14 mouse cellular contexts compared by ENCODE assay signal in the genomic region with DNA sequence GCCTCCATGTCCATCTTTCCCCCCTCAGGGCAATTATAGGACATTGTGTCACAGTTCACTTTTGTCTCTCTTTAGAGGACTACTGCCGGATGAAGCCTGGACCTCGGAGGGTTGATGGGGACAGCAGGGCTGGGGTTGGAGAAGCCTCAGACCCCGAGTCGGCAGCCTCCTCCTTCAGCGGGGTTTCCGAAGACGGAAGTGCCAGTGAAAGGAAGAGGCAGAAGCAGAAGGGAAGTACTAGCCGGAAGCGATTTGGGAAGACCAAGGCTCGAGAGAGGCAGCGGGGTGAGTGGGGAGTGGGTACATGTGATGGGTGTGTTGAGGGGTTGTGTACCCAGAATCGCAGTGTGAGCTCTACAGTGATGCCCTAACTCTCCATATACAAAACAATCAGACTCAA. TPM values are rescaled to one million over a fixed set of nuclear protein-coding genes. Genes with fewer than 3 reads are reported as not detected.
DNase-seq lines count a peak whose midpoint lies in the region; ATAC-seq and TF ChIP-seq lines count a peak whose summit lies in the region.
"Had no signal": no experiment of that assay in that cellular context is flagged by ENCODE, and none has a peak within 500 bp of the region (broad histone marks: within the 10 kb centered on the region; RNA-seq: fewer than 3 reads in every experiment).

No protein-coding gene starts in this region.

- H3K9ac ChIP-seq in midbrain, embryonic 11.5 days (ENCODE audit: low read length): no peak overlapping the region
- H3K9ac ChIP-seq in hindbrain, embryonic 13.5 days: peak overlapping the region; percentile 89; the same call in 1 of the 2 replicates
- H3K9ac ChIP-seq in midbrain, embryonic 16.5 days (ENCODE audit: low read depth, low read length): peak overlapping the region; percentile 84

- no peak for TF ChIP-seq CTCF in lung, adult 2 months (IDR thresholded peaks at IDR 0.05; ENCODE audit: insufficient read depth, low read length)

- 94% methylated on average over 12 of the region's 12 CpGs for WGBS in midbrain, embryonic 10.5 days
- WGBS in midbrain, embryonic 11.5 days: 93% methylated on average over 12 of the region's 12 CpGs
- 93% methylated on average over 12 of the region's 12 CpGs for WGBS in hindbrain, embryonic 13.5 days
- WGBS in midbrain, embryonic 16.5 days: 88% methylated on average over 12 of the region's 12 CpGs
- WGBS in lung, adult 2 months: 83% methylated on average over 12 of the region's 12 CpGs

- no peak overlapping the region for H3K4me2 ChIP-seq in midbrain, embryonic 11.5 days
- H3K4me2 ChIP-seq in hindbrain, embryonic 13.5 days: no peak overlapping the region; the same call in 1 of the 2 replicates
- H3K4me2 ChIP-seq in midbrain, embryonic 16.5 days (ENCODE audit: low read length): no peak overlapping the region

- intact Hi-C loops in heart, postnatal 25 days (cut with DNase I): no loop called here

- TF ChIP-seq POLR2A in lung, adult 2 months (IDR thresholded peaks at IDR 0.05; ENCODE audit: borderline replicate concordance, extremely low read depth, low read depth, low read length): no peak

- peak overlapping the region; percentile 74 for H3K4me3 ChIP-seq in midbrain, embryonic 10.5 days
- H3K4me3 ChIP-seq in midbrain, embryonic 11.5 days (ENCODE audit: low read depth, low read length): no peak overlapping the region
- H3K4me3 ChIP-seq in hindbrain, embryonic 13.5 days: no peak overlapping the region
- H3K4me3 ChIP-seq in midbrain, embryonic 16.5 days (ENCODE audit: low read depth, low read length): no peak overlapping the region
- no peak overlapping the region for H3K4me3 ChIP-seq in lung, adult 2 months (replicated peaks; ENCODE audit: extremely low read depth, low read depth, low read length)

- DNase-seq in heart, adult 11 months: peak; percentile 94
- no peak for DNase-seq in heart, postnatal 25 days (ENCODE audit: low spot score)
- no peak for DNase-seq in midbrain, embryonic 10.5 days (ENCODE audit: low spot score)
- no peak for DNase-seq in midbrain, embryonic 11.5 days (ENCODE audit: low spot score, missing footprints)
- DNase-seq in lung, adult 2 months: no peak

- H3K4me1 ChIP-seq in midbrain, embryonic 10.5 days: peaks cover 46% of the 10 kb centered on the region
- H3K4me1 ChIP-seq in midbrain, embryonic 11.5 days (ENCODE audit: control insufficient read depth, insufficient read depth, low read length): peaks cover 27% of the 10 kb centered on the region
- peaks cover 61% of the 10 kb centered on the region for H3K4me1 ChIP-seq in hindbrain, embryonic 13.5 days (replicated peaks)
- H3K4me1 ChIP-seq in midbrain, embryonic 16.5 days (ENCODE audit: control insufficient read depth, insufficient read depth, low read length): peaks cover 60% of the 10 kb centered on the region
- peaks cover 4% of the 10 kb centered on the region for H3K4me1 ChIP-seq in lung, adult 2 months (ENCODE audit: control insufficient read depth, insufficient read depth, low read length)

- 0 out of 2 replicates have a peak overlapping the region, but pooled peaks have one; percentile 97 for H3K27ac ChIP-seq in midbrain, embryonic 10.5 days (replicated peaks)
- no peak overlapping the region for H3K27ac ChIP-seq in midbrain, embryonic 11.5 days (ENCODE audit: low read depth, low read length)
- H3K27ac ChIP-seq in hindbrain, embryonic 13.5 days: peak overlapping the region; percentile 99
- peak overlapping the region; percentile 99 for H3K27ac ChIP-seq in midbrain, embryonic 16.5 days (ENCODE audit: low read length)

- H3K36me3 ChIP-seq in midbrain, embryonic 10.5 days: peaks cover 4% of the 10 kb centered on the region
- H3K36me3 ChIP-seq in midbrain, embryonic 11.5 days (ENCODE audit: control insufficient read depth, insufficient read depth, low read length): no peaks in the 10 kb centered on the region
- H3K36me3 ChIP-seq in hindbrain, embryonic 13.5 days: no peaks in the 10 kb centered on the region
- H3K36me3 ChIP-seq in midbrain, embryonic 16.5 days (ENCODE audit: control insufficient read depth, insufficient read depth, low read length): no peaks in the 10 kb centered on the region
- H3K36me3 ChIP-seq: embryonic facial prominence, embryonic 12.5 days had no signal

- ATAC-seq in midbrain, embryonic 11.5 days (ENCODE audit: low FRiP score): no peak
- ATAC-seq in hindbrain, embryonic 13.5 days (ENCODE audit: low FRiP score): no peak
- ATAC-seq in midbrain, embryonic 16.5 days: no peak
- no peak for ATAC-seq in activated CD4-positive, CD25-positive, alpha-beta regulatory T cell, adult 4 months

- no peaks in the 10 kb centered on the region for H3K9me3 ChIP-seq in midbrain, embryonic 10.5 days (replicated peaks)
- no peaks in the 10 kb centered on the region for H3K9me3 ChIP-seq in midbrain, embryonic 11.5 days (ENCODE audit: control insufficient read depth, low read length)
- no peaks in the 10 kb centered on the region for H3K9me3 ChIP-seq in hindbrain, embryonic 13.5 days
- no peaks in the 10 kb centered on the region for H3K9me3 ChIP-seq in midbrain, embryonic 16.5 days (replicated peaks; ENCODE audit: control insufficient read depth, low read length, poor library complexity, severe bottlenecking)
- H3K9me3 ChIP-seq: embryonic facial prominence, embryonic 12.5 days had no signal

- H3K27me3 ChIP-seq in midbrain, embryonic 10.5 days (ENCODE audit: low read depth, poor library complexity, severe bottlenecking): peaks cover 52% of the 10 kb centered on the region
- H3K27me3 ChIP-seq in midbrain, embryonic 11.5 days (ENCODE audit: control insufficient read depth, insufficient read depth, low read length): peaks cover 43% of the 10 kb centered on the region
- peaks cover 46% of the 10 kb centered on the region for H3K27me3 ChIP-seq in hindbrain, embryonic 13.5 days
- peaks cover 13% of the 10 kb centered on the region for H3K27me3 ChIP-seq in midbrain, embryonic 16.5 days (ENCODE audit: control insufficient read depth, insufficient read depth, low read depth, low read length)

RNA-seq across cellular contexts. Expression of a gene that starts 2.5 kb away (rescaled TPM):
- total RNA-seq in heart, postnatal 25 days (2021): 10 to 100 TPM; 66.9 to 71.1 TPM
- polyA plus RNA-seq in midbrain, embryonic 10.5 days (2016; fragmentation: Nextera tagmentation; extraction: Ambion mirVana): 176 and 180 TPM in 2 replicates
- 151 and 159 TPM in 2 replicates for polyA plus RNA-seq in midbrain, embryonic 11.5 days (2014; fragmentation: Nextera tagmentation; extraction: Ambion mirVana)
- polyA plus RNA-seq in hindbrain, embryonic 13.5 days (2015; fragmentation: Nextera tagmentation; extraction: Ambion mirVana): 112 and 114 TPM in 2 replicates
- polyA plus RNA-seq in midbrain, embryonic 16.5 days (2015; fragmentation: Nextera tagmentation; extraction: Ambion mirVana): 96.7 and 103 TPM in 2 replicates
- 10 to 100 TPM; 24.2 to 30.1 TPM for polyA plus RNA-seq in activated CD4-positive, CD25-positive, alpha-beta regulatory T cell, adult 4 months (2017; shearing (Covaris generic))
- 145 and 189 TPM in 2 replicates for polyA plus RNA-seq in lung, adult 2 months (2012; rRNA removed)

RNA-seq across cellular contexts. Expression of a gene that starts 8.1 kb away (rescaled TPM):
- total RNA-seq in heart, postnatal 25 days (2021): 1 to 10 TPM; 5.6 to 5.8 TPM
- 41.2 and 51.2 TPM in 2 replicates for polyA plus RNA-seq in midbrain, embryonic 10.5 days (2016; fragmentation: Nextera tagmentation; extraction: Ambion mirVana)
- 34.1 and 47.6 TPM in 2 replicates for polyA plus RNA-seq in midbrain, embryonic 11.5 days (2014; fragmentation: Nextera tagmentation; extraction: Ambion mirVana)
- polyA plus RNA-seq in hindbrain, embryonic 13.5 days (2015; fragmentation: Nextera tagmentation; extraction: Ambion mirVana): 67.2 and 69.7 TPM in 2 replicates
- 101 and 117 TPM in 2 replicates for polyA plus RNA-seq in midbrain, embryonic 16.5 days (2015; fragmentation: Nextera tagmentation; extraction: Ambion mirVana)
- 1 to 10 TPM; 1.2 to 2.8 TPM for polyA plus RNA-seq in activated CD4-positive, CD25-positive, alpha-beta regulatory T cell, adult 4 months (2017; shearing (Covaris generic))
- 36.0 and 37.9 TPM in 2 replicates for polyA plus RNA-seq in lung, adult 2 months (2012; rRNA removed)
- total RNA-seq: monocyte, adult 5-6 weeks had no signal

RNA-seq across cellular contexts. Expression of a gene that starts 20.6 kb away (rescaled TPM):
- total RNA-seq in heart, postnatal 25 days (2021): 100 to 1,000 TPM; 178 to 187 TPM
- polyA plus RNA-seq in midbrain, embryonic 10.5 days (2016; fragmentation: Nextera tagmentation; extraction: Ambion mirVana): 56.1 and 60.7 TPM in 2 replicates
- 47.8 and 56.2 TPM in 2 replicates for polyA plus RNA-seq in midbrain, embryonic 11.5 days (2014; fragmentation: Nextera tagmentation; extraction: Ambion mirVana)
- 83.8 and 85.6 TPM in 2 replicates for polyA plus RNA-seq in hindbrain, embryonic 13.5 days (2015; fragmentation: Nextera tagmentation; extraction: Ambion mirVana)
- 107 and 120 TPM in 2 replicates for polyA plus RNA-seq in midbrain, embryonic 16.5 days (2015; fragmentation: Nextera tagmentation; extraction: Ambion mirVana)
- polyA plus RNA-seq in activated CD4-positive, CD25-positive, alpha-beta regulatory T cell, adult 4 months (2017; shearing (Covaris generic)): 1 to 10 TPM; 7.0 to 8.3 TPM
- 151 and 160 TPM in 2 replicates for polyA plus RNA-seq in lung, adult 2 months (2012; rRNA removed)

RNA-seq across cellular contexts. Expression of a gene that starts 21.2 kb away (rescaled TPM):
- 1 to 10 TPM; 5.3 to 6.1 TPM for total RNA-seq in heart, postnatal 25 days (2021)
- 2.8 and 4.2 TPM in 2 replicates for polyA plus RNA-seq in midbrain, embryonic 10.5 days (2016; fragmentation: Nextera tagmentation; extraction: Ambion mirVana)
- 3.3 and 3.6 TPM in 2 replicates for polyA plus RNA-seq in midbrain, embryonic 11.5 days (2014; fragmentation: Nextera tagmentation; extraction: Ambion mirVana)
- 7.8 and 9.8 TPM in 2 replicates for polyA plus RNA-seq in hindbrain, embryonic 13.5 days (2015; fragmentation: Nextera tagmentation; extraction: Ambion mirVana)
- 10.5 and 10.8 TPM in 2 replicates for polyA plus RNA-seq in midbrain, embryonic 16.5 days (2015; fragmentation: Nextera tagmentation; extraction: Ambion mirVana)
- polyA plus RNA-seq in activated CD4-positive, CD25-positive, alpha-beta regulatory T cell, adult 4 months (2017; shearing (Covaris generic)): 1 to 10 TPM; 2.5 to 3.1 TPM
- polyA plus RNA-seq in lung, adult 2 months (2012; rRNA removed): 5.2 and 6.9 TPM in 2 replicates

RNA-seq across cellular contexts. Expression of a gene that starts 25.5 kb away (rescaled TPM):
- not detected for total RNA-seq in heart, postnatal 25 days (2021)
- polyA plus RNA-seq in midbrain, embryonic 10.5 days (2016; fragmentation: Nextera tagmentation; extraction: Ambion mirVana): not detected in 2 replicates
- polyA plus RNA-seq in midbrain, embryonic 11.5 days (2014; fragmentation: Nextera tagmentation; extraction: Ambion mirVana): 0.33 TPM in 1 of 2 replicates, not detected in the other
- not detected in 2 replicates for polyA plus RNA-seq in hindbrain, embryonic 13.5 days (2015; fragmentation: Nextera tagmentation; extraction: Ambion mirVana)
- not detected in 2 replicates for polyA plus RNA-seq in midbrain, embryonic 16.5 days (2015; fragmentation: Nextera tagmentation; extraction: Ambion mirVana)
- not detected for polyA plus RNA-seq in activated CD4-positive, CD25-positive, alpha-beta regulatory T cell, adult 4 months (2017; shearing (Covaris generic))
- polyA plus RNA-seq in lung, adult 2 months (2012; rRNA removed): not detected in 2 replicates
- total RNA-seq: heart, adult 18-20 months; left cerebral cortex, postnatal 4 days; monocyte, adult 5-6 weeks had no signal
- polyA plus RNA-seq: brain, embryonic 14.5 days; embryonic facial prominence, embryonic 12.5 days; kidney, embryonic 14.5 days had no signal
